Mouse (Mus musculus) effector memory CD4-positive, alpha-beta T cell, adult 5 months (primary cell): ENCODE data around the gene 5730522E02Rik. TPM values are rescaled to one million over a fixed set of nuclear protein-coding genes. Genes with fewer than 3 reads are reported as not detected.

Experiments
- polyA plus RNA-seq: library from polyadenylated mRNA; unstranded; fragments of 100-300 nt; shearing (Covaris generic); gene quantifications from one replicate; pipeline ENCODE4 v1.2.1, GENCODE M21; 2017

The 5730522E02Rik gene
- polyA plus RNA-seq: not detected

GRCm38 (mm10) chr11:26210582-26211180 lies at the start of gene 5730522E02Rik:
Gene 5730522E02Rik (minus strand): TSS chr11:26210763.

Other genes with a start within 250 kb of the 5730522E02Rik start
- gene Fancl, start 175.4 kb upstream of the 5730522E02Rik start, polyA plus RNA-seq: 23.1 TPM